Mouse (Mus musculus): ENCODE measurements around the gene Psors1c2. TPM values are rescaled to one million over a fixed set of nuclear protein-coding genes. Genes with fewer than 3 reads are reported as not detected.

Psors1c2 gene
- polyA plus RNA-seq (2015; fragmentation: Nextera tagmentation; extraction: Ambion mirVana), result not detected in 2 replicates

DNA sequence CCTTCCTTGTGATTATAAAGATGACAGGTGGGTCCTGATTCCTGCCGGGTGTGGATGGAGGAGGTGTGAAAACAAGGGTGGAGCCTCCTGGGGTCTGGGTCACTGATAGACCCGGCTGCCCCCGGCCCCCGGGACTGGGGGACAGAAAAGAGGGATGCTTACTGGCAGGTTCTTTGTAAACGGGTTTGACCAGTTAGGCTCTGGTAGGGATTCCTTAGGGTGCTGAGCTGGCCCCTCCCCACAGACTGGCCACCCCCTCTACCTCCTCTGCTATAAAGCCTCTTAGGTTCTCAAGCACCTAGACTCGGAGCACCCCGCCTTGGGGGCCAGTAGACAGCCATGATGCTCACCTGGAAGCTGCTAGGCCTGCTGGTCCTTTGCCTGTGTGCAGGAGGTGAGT is at the start of gene Psors1c2:
Psors1c2 (plus strand) TSS at position 301 of the 400 bp plus-strand sequence.

DNA sequence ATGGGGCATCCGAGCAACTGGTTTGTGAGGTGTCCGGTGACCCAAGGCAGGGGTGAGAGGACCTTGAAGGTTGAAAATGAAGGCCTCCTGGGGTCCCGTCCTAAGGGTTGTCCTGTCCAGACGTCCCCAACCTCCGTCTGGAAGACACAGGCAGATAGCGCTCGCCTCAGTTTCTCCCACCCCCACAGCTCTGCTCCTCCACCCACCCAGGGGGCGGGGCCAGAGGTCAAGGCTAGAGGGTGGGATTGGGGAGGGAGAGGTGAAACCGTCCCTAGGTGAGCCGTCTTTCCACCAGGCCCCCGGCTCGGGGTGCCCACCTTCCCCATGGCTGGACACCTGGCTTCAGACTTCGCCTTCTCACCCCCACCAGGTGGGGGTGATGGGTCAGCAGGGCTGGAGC is 27.2 kb upstream of the Psors1c2 start, which contains the start of gene Pou5f1:
Pou5f1 (plus strand) TSS at position 243 of the 400 bp plus-strand sequence.

DNA sequence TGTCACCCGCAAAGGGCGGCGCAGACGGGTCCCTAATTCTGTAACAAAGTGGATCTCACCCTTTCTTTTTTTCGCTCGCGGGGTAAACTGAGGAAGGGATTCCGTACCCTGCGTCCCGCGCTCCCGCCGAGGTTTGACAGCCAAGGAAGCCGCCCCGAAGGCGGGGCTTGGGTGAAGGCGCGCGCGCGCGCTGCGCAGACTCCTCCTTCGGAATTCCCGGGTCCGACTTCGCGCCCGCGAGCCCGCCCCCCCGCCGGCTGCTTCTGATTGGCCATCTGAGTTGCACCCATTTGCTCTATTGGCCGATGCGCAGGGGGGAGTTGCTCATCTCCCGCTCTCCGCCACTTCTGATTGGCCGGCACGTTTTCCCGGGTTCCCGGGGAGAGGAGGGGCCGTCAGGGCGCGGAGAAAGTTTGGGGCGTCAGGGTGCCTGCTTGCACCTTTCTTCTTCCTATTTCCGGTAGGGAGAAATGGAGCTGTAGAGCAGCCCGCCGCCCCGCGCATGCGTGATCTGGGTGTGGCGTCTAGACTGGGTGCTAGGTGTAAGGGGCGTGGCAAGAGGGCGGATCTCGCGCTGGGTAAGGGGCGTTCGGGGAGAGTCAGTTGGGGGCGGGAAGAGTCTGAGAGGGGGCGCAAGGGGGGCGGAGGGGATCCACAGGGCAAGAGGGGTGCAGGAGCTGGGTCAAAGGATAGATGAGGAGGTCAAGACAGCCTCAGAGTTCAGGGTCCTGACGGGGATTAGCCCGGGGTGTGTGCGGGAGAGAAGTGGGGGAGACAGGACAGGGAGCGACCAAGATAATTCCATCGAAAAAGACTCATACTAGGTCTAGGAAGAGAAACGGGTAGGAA is 16.1 kb upstream of the Psors1c2 start, which contains the start of the genes Tcf19 and Cchcr1:
Tcf19 (minus strand) TSS at position 173 of the 849 bp plus-strand sequence.
Cchcr1 (plus strand) TSS at position 449 of the 849 bp plus-strand sequence.

DNA sequence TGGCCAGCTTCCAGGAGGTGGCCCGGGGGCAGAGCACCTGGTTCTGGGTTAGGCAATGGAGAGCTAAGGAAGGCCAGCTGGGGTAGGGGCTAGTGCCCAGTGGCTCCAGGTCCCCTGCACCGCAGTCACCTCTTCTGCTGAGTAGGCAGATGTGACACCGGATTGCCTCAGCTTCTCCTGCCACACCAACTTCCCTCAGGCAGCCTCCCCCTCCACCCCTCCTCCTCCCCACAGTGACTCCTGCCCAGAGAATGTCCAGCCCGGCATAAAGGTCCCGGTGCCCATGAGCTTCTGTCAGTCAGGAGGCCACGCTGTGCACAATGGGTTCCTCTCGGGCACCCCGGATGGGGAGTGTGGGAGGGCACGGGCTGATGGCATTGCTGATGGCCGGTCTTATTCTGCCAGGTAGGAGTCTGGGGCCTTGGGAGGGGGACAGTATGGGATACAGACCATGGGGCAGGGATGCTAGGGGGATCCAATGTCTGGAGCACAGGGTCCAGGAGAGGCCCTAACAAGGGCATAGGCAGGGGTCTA is 18.9 kb downstream of the Psors1c2 start, which contains the start of gene Cdsn:
Cdsn (plus strand) TSS at position 248 of the 534 bp plus-strand sequence.

DNA sequence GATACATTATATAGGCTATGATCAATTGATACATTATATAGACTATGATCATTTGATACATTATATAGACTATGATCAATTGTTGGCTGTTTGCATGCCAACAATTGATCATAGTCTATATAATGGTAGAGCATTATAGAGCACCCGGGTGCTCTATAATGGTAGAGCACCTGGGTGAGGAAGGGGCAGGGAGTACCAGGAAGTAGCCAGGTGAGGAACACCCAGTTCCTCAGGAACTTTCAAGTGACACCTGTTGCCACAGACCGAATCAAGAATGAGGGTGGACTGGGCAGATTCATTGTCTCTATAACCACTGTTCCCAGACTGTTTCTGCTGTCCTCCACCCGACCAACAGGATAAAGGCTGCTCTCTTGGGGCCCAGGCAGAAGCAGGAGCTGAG is 34.1 kb downstream of the Psors1c2 start, which contains the start of gene 2300002M23Rik:
2300002M23Rik (plus strand) TSS at position 301 of the 400 bp plus-strand sequence.

Other genes starting within 250 kb of the Psors1c2 start
- 0.07 and 0.44 TPM in 2 replicates for gene H2-Q1, start 212.8 kb upstream of the Psors1c2 start, polyA plus RNA-seq (2015; fragmentation: Nextera tagmentation; extraction: Ambion mirVana)
- 0.69 and 2.1 TPM in 2 replicates for gene H2-Q2, start 191.0 kb upstream of the Psors1c2 start, polyA plus RNA-seq (2015; fragmentation: Nextera tagmentation; extraction: Ambion mirVana)
- gene H2-Q4, start 153.6 kb upstream of the Psors1c2 start, polyA plus RNA-seq (2015; fragmentation: Nextera tagmentation; extraction: Ambion mirVana), result 6.1 and 9.2 TPM in 2 replicates
- 0.16 and 1.2 TPM in 2 replicates for gene H2-Q6, start 108.4 kb upstream of the Psors1c2 start, polyA plus RNA-seq (2015; fragmentation: Nextera tagmentation; extraction: Ambion mirVana)
- gene H2-Q7, start 94.0 kb upstream of the Psors1c2 start, polyA plus RNA-seq (2015; fragmentation: Nextera tagmentation; extraction: Ambion mirVana), result 2.4 and 3.1 TPM in 2 replicates
- 14.6 and 17.7 TPM in 2 replicates for gene H2-Q10, start 63.1 kb upstream of the Psors1c2 start, polyA plus RNA-seq (2015; fragmentation: Nextera tagmentation; extraction: Ambion mirVana)
- gene Pou5f1, start 27.2 kb upstream of the Psors1c2 start, polyA plus RNA-seq (2015; fragmentation: Nextera tagmentation; extraction: Ambion mirVana), result 0.14 TPM in 1 of 2 replicates, not detected in the other
- gene Tcf19, start 16.4 kb upstream of the Psors1c2 start, polyA plus RNA-seq (2015; fragmentation: Nextera tagmentation; extraction: Ambion mirVana), result 30.0 and 31.1 TPM in 2 replicates
- 7.5 and 8.1 TPM in 2 replicates for gene Cchcr1, start 16.1 kb upstream of the Psors1c2 start, polyA plus RNA-seq (2015; fragmentation: Nextera tagmentation; extraction: Ambion mirVana)
- gene Cdsn, start 18.9 kb downstream of the Psors1c2 start, polyA plus RNA-seq (2015; fragmentation: Nextera tagmentation; extraction: Ambion mirVana), result 0.32 and 0.65 TPM in 2 replicates
- gene 2300002M23Rik, start 34.2 kb downstream of the Psors1c2 start, polyA plus RNA-seq (2015; fragmentation: Nextera tagmentation; extraction: Ambion mirVana), result 0.16 TPM in 1 of 2 replicates, not detected in the other
- gene Sfta2, start 68.3 kb downstream of the Psors1c2 start, polyA plus RNA-seq (2015; fragmentation: Nextera tagmentation; extraction: Ambion mirVana), result 0.46 TPM in 2 replicates
- gene Gm9573, start 93.4 kb downstream of the Psors1c2 start, polyA plus RNA-seq (2015; fragmentation: Nextera tagmentation; extraction: Ambion mirVana), result not detected in 2 replicates
- 0.30 and 2.9 TPM in 2 replicates for gene Mucl3, start 110.5 kb downstream of the Psors1c2 start, polyA plus RNA-seq (2015; fragmentation: Nextera tagmentation; extraction: Ambion mirVana)
- 6.7 and 11.2 TPM in 2 replicates for gene Vars2, start 134.4 kb downstream of the Psors1c2 start, polyA plus RNA-seq (2015; fragmentation: Nextera tagmentation; extraction: Ambion mirVana)
- gene Gtf2h4, start 140.5 kb downstream of the Psors1c2 start, polyA plus RNA-seq (2015; fragmentation: Nextera tagmentation; extraction: Ambion mirVana), result 18.4 and 28.4 TPM in 2 replicates
- 34.6 and 39.0 TPM in 2 replicates for gene Ddr1, start 171.4 kb downstream of the Psors1c2 start, polyA plus RNA-seq (2015; fragmentation: Nextera tagmentation; extraction: Ambion mirVana)

Measured in adrenal gland, postnatal 0 days (tissue).